Comparison of ENCODE assay signal across 1 mouse cellular context in the genomic region with DNA sequence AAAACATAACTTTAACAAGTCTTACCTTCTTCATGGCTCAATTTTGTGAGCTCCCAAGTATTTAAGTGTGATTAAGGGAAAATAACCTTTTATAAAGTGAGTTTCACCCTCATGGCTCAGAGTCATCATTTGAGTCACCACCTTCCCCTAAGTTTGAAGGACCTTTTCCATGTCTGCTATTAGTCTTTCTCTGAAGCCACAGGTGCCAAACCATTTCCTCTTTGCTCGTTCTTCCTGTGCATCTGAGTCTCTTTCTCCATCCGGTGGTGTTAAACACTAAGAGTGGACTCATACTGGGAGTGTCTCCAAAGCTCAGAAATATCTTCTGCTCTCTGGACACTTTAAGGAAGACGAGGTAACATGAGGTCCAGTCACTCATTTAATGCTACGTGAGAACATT.
TF ChIP-seq lines count a peak whose summit lies in the region.

No protein-coding gene starts in this region.

TF ChIP-seq in CH12.LX, 34 proteins besides CTCF, POLR2A, EP300 and RAD21 (continued from another document):
- TF ChIP-seq ZC3H11A (IDR thresholded peaks at IDR 0.05; ENCODE audit: low read depth, low read length): no peak
- no peak for TF ChIP-seq CHD1 (IDR thresholded peaks at IDR 0.05; ENCODE audit: low read depth, low read length)
- TF ChIP-seq ZNF384 (IDR thresholded peaks at IDR 0.05; ENCODE audit: low read depth, low read length): no peak
- TF ChIP-seq POLR2AphosphoS2 (IDR thresholded peaks at IDR 0.05; ENCODE audit: low read depth, low read length): no peak
- no peak for TF ChIP-seq MAZ (IDR thresholded peaks at IDR 0.05; ENCODE audit: low read depth, low read length)
- TF ChIP-seq MXI1 (IDR thresholded peaks at IDR 0.05; ENCODE audit: low read depth, low read length): no peak
- TF ChIP-seq UBTF (IDR thresholded peaks at IDR 0.05; ENCODE audit: low read depth, low read length): no peak
- TF ChIP-seq KAT2A (IDR thresholded peaks at IDR 0.05; ENCODE audit: insufficient replicate concordance, low read length): no peak
- TF ChIP-seq ZMIZ1 (IDR thresholded peaks at IDR 0.05; ENCODE audit: low read depth, low read length): no peak
- TF ChIP-seq BHLHE40 (IDR thresholded peaks at IDR 0.05; ENCODE audit: low read depth, low read length): no peak
- no peak for TF ChIP-seq ELF1 (IDR thresholded peaks at IDR 0.05; ENCODE audit: low read depth, low read length)
TF ChIP-seq in CH12.LX: peak in this region for 5.
